Mouse (Mus musculus): ENCODE measurements around the gene Psma4.

- TF ChIP-seq POLR2A (IDR thresholded peaks at IDR 0.05; ENCODE audit: insufficient read depth, low read depth, low read length) (no peak), CTCF (IDR thresholded peaks at IDR 0.05; ENCODE audit: insufficient read depth, low read depth, low read length) (no peak)
Observed at GRCm38 (mm10) chr9:54969972-54970637, 19.5 kb downstream of the Psma4 start.
